Mouse (Mus musculus) kidney, embryonic 14.5 days (tissue): ENCODE data around the gene Lrig3. TPM values are rescaled to one million over a fixed set of nuclear protein-coding genes. Genes with fewer than 3 reads are reported as not detected.

ENCODE experiments used
- ATAC-seq: fragments of 200-750 bp; cut with Nextera tagmentation; 2 replicates; pipeline ENCODE4 v1.8.0; 2017; ENCODE audit warnings: moderate number of reproducible peaks, mild to moderate bottlenecking, moderate TSS enrichment, moderate library complexity; ENCODE audit not compliant: low FRiP score, low TSS enrichment
- H3K27ac ChIP-seq: fragments of 300-500 bp; sonication (generic); 2 replicates; pipeline ENCODE4 v1.5.1; 2014; ENCODE audit warnings: low read depth, mild to moderate bottlenecking, low read length, moderate library complexity, mixed read lengths
- H3K27me3 ChIP-seq: fragments of 300-500 bp; sonication (generic); 2 replicates; pipeline ENCODE4 v1.6.1; 2014; ENCODE audit warnings: mild to moderate bottlenecking, low read length; ENCODE audit not compliant: control insufficient read depth, insufficient read depth
- H3K36me3 ChIP-seq: fragments of 300-500 bp; sonication (generic); 2 replicates; pipeline ENCODE4 v1.6.1; 2014; ENCODE audit warnings: low read length, mixed read lengths; ENCODE audit not compliant: control insufficient read depth, insufficient read depth
- H3K4me1 ChIP-seq: fragments of 300-500 bp; sonication (generic); 2 replicates; pipeline ENCODE4 v1.6.1; 2014; ENCODE audit warnings: low read length, mixed read lengths; ENCODE audit not compliant: control insufficient read depth, insufficient read depth
- H3K4me2 ChIP-seq: fragments of 300-500 bp; sonication (generic); replicated peaks from 2 replicates; pipeline ENCODE4 v1.6.1; 2014; ENCODE audit warnings: low read depth, mild to moderate bottlenecking, low read length
- H3K4me3 ChIP-seq: fragments of 300-500 bp; sonication (generic); 2 replicates; pipeline ENCODE4 v1.5.1; 2014; ENCODE audit warnings: mild to moderate bottlenecking, low read length
- H3K9ac ChIP-seq: fragments of 300-500 bp; sonication (generic); 2 replicates; pipeline ENCODE4 v1.6.1; 2014; ENCODE audit warnings: low read depth, mild to moderate bottlenecking, low read length, moderate library complexity
- H3K9me3 ChIP-seq: fragments of 300-500 bp; sonication (generic); 2 replicates; pipeline ENCODE4 v1.6.1; 2016; ENCODE audit warnings: low read length; ENCODE audit not compliant: control insufficient read depth
- WGBS: fragments of 180-500 bp; shearing (Covaris S2); extraction: QIAGEN DNeasy Blood & Tissue Kit; methylation state at CpG from one replicate; pipeline ENCODE4 v1.1.7; 2014; 5-methylcytosine and 5-hydroxymethylcytosine counted together
- microRNA-seq: library from miRNA; unstranded; fragments of <30 nt; microRNA quantifications from one replicate; pipeline ENCODE4, GENCODE M21; 2016
- polyA plus RNA-seq: library from polyadenylated mRNA; unstranded; fragments of >200 nt; fragmentation: Nextera tagmentation; extraction: Ambion mirVana; gene quantifications from 2 replicates; pipeline ENCODE4 v1.2.1, GENCODE M21; 2014

The Lrig3 gene
- polyA plus RNA-seq, 1 experiment from 2014 or later, result 30.1 TPM

DNA sequence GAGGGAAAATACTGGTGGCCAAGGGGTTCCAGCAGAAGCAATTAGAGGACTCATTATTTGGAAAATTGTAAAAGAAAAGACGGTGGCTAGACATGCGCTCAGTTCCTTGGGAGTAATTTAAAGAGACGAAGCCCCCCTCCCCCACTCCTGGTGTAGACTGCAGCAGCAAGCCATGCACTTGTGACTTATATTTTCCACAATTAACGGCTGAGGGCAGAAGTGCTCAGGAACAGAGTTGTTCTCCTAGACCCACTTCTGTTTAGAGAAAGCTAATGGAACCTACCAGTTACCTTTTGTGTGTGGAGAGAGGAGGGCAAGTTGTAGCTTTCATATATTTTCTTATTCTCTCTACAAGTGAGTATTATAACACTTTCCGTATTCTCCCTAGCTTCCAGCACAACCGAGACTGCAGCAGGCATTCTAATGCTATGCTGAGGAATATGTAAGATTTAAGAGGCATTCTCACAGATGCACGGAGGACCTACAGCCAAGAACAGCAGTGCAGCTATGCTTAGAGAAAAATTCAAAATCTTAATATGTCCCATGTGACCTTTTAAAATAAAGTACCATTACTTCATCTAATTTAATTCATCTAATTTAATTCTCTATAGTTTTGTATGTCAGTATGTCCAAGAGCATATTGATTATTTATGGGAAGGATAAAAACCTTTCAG is 63.6 kb downstream of the Lrig3 start:
- Histone ChIP-seq H3K4me2 (no peak overlapping the region), H3K4me3 (no peak overlapping the region), H3K4me1 (0 out of 2 replicates have a peak, but pooled peaks cover 3% of the 10 kb centered on the region), H3K27ac (no peak overlapping the region), H3K36me3 (no peaks in the 10 kb centered on the region), H3K9me3 (no peaks in the 10 kb centered on the region), H3K9ac (no peak overlapping the region), H3K27me3 (no peaks in the 10 kb centered on the region)
- ATAC-seq, result no peak
- 40% methylated on average over 7 of the region's 7 CpGs for WGBS

- ATAC-seq, result no peak
- no peak overlapping the region for H3K9ac ChIP-seq
- H3K27me3 ChIP-seq, result no peaks in the 10 kb centered on the region
- peaks cover 3% of the 10 kb centered on the region; the same call in 1 of the 2 replicates for H3K4me1 ChIP-seq
- H3K4me3 ChIP-seq, result no peak overlapping the region
- H3K27ac ChIP-seq, result no peak overlapping the region
- H3K4me2 ChIP-seq, result no peak overlapping the region
- 11% methylated on average over 3 of the region's 3 CpGs for WGBS
- no peaks in the 10 kb centered on the region for H3K9me3 ChIP-seq
- H3K36me3 ChIP-seq, result no peaks in the 10 kb centered on the region
Measured at GRCm38 (mm10) chr10:126056881-126057280, 90.9 kb downstream of the Lrig3 start.

DNA sequence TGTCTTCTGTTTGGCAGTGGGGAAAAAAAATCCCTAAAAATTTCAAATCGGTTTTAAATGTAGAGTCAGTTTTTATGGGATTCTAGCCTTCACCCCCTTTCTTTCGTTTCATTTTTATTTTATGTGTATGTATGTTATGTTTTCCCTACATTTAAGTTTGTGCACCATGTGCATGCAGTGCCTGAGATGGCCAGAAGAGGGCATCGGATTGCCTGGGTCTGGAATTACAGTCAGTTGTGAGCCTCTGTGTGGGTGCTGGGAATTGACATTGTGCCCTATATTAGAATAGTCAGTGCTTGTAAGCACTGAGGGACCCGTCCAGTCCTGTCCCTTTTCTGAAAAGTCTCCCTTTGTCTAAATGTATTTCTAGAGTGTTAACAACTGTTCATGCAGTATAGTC is 96.8 kb downstream of the Lrig3 start:
- H3K36me3 ChIP-seq, result no peaks in the 10 kb centered on the region
- no peak overlapping the region for H3K9ac ChIP-seq
- H3K27ac ChIP-seq, result no peak overlapping the region
- 91% methylated on average over 4 of the region's 4 CpGs for WGBS
- H3K4me1 ChIP-seq, result 0 out of 2 replicates have a peak, but pooled peaks cover 2% of the 10 kb centered on the region
- H3K4me2 ChIP-seq, result no peak overlapping the region
- H3K27me3 ChIP-seq, result no peaks in the 10 kb centered on the region
- H3K4me3 ChIP-seq, result no peak overlapping the region
- ATAC-seq, result no peak
- H3K9me3 ChIP-seq, result peaks cover 3% of the 10 kb centered on the region; the same call in 1 of the 2 replicates

Small RNA genes lying within 50 kb of the gene (microRNA-seq; reads per million reads assigned to microRNA genes)
- gene Gm22183, result not detected
